Mouse (Mus musculus) CH12.LX (cell line): ENCODE results near the gene Grap2. TPM values are rescaled to one million over a fixed set of nuclear protein-coding genes. Genes with fewer than 3 reads are reported as not detected.

ENCODE experiments used
- DNase-seq: peaks from one replicate; pipeline ENCODE4 v3.0.0-alpha.2; 2013; ENCODE audit errors: extremely low read depth
- H3K27ac ChIP-seq: 2 replicates; pipeline ENCODE4 v1.5.1; 2012; ENCODE audit warnings: low read depth, mild to moderate bottlenecking, control low read depth, moderate library complexity; ENCODE audit not compliant: insufficient read depth
- H3K27me3 ChIP-seq: replicated peaks from 2 replicates; pipeline ENCODE3; 2012; ENCODE audit warnings: inconsistent platforms
- H3K36me3 ChIP-seq, 2 experiments: replicated peaks in 1 of 2; 2 replicates each; pipeline versions ENCODE3 to v1.6.1; 2012; ENCODE audit warnings: inconsistent platforms in 1 of 2, low read length in 1 of 2, mild to moderate bottlenecking in 1 of 2, mixed read lengths in 1 of 2, moderate library complexity in 1 of 2; ENCODE audit not compliant: control insufficient read depth in 1 of 2, insufficient read depth in 1 of 2
- H3K4me1 ChIP-seq, 2 experiments: 2 replicates each; pipeline ENCODE4 v1.6.1; 2012; ENCODE audit warnings: inconsistent platforms in 1 of 2, moderate library complexity in 1 of 2; ENCODE audit not compliant: insufficient read depth in 2 of 2, control insufficient read depth in 1 of 2
- H3K4me2 ChIP-seq: 2 replicates; pipeline ENCODE4 v1.6.1; 2012; ENCODE audit warnings: low read depth, mild to moderate bottlenecking, control low read depth; ENCODE audit not compliant: poor library complexity, insufficient read depth, severe bottlenecking
- H3K4me3 ChIP-seq, 3 experiments: fragments of 150-350 bp in 1 of 3; sonication (generic) in 1 of 3; replicated peaks in 1 of 3; 2 replicates each; pipeline versions ENCODE3 to v1.5.1; 2011 to 2012; ENCODE audit warnings: low read depth in 2 of 3, low read length in 2 of 3, mild to moderate bottlenecking in 2 of 3, moderate library complexity in 2 of 3, control low read depth in 1 of 3, improper control_type of control experiment in 1 of 3, inconsistent platforms in 1 of 3, mixed read lengths in 1 of 3; ENCODE audit not compliant: poor library complexity in 1 of 3
- H3K79me2 ChIP-seq: replicated peaks from 2 replicates; pipeline ENCODE4 v1.6.1; 2012; ENCODE audit warnings: mild to moderate bottlenecking, moderate library complexity; ENCODE audit not compliant: control insufficient read depth, poor library complexity, insufficient read depth, severe bottlenecking; ENCODE audit errors: extremely low read depth
- H3K9ac ChIP-seq: 2 replicates; pipeline ENCODE4 v1.6.1; 2012; ENCODE audit warnings: low read depth, mild to moderate bottlenecking, control low read depth, moderate library complexity; ENCODE audit not compliant: insufficient read depth
- H3K9me3 ChIP-seq: replicated peaks from 2 replicates; pipeline ENCODE3; 2012; ENCODE audit warnings: low read length, inconsistent platforms, mixed read lengths
- BHLHE40 ChIP-seq: IDR thresholded peaks from 2 replicates; pipeline ENCODE4 v1.6.1; 2011; ENCODE audit warnings: mild to moderate bottlenecking, low read depth, low read length, improper control_type of control experiment
- CTCF ChIP-seq, 2 experiments: IDR thresholded peaks in 1 of 2; conservative IDR thresholded peaks in 1 of 2; 2 replicates each; pipeline ENCODE4 v1.5.1; 2011 to 2012; ENCODE audit warnings: low read depth in 2 of 2, low read length in 2 of 2, improper control_type of control experiment in 1 of 2, inconsistent platforms in 1 of 2, mild to moderate bottlenecking in 1 of 2, moderate library complexity in 1 of 2
- E2F4 ChIP-seq: IDR thresholded peaks from 2 replicates; pipeline ENCODE4 v1.6.1; 2011; ENCODE audit warnings: low read depth, low read length, improper control_type of control experiment; ENCODE audit not compliant: insufficient replicate concordance
- ELF1 ChIP-seq: IDR thresholded peaks from 2 replicates; pipeline ENCODE4 v1.6.1; 2014; ENCODE audit warnings: low read depth, mild to moderate bottlenecking, inconsistent platforms, low read length, improper control_type of control experiment
- HCFC1 ChIP-seq: IDR thresholded peaks from 2 replicates; pipeline ENCODE4 v1.6.1; 2012; ENCODE audit warnings: low read depth, mild to moderate bottlenecking, inconsistent platforms, low read length, improper control_type of control experiment
- IRF4 ChIP-seq: IDR thresholded peaks from 2 replicates; pipeline ENCODE4 v1.6.1; 2014; ENCODE audit warnings: low read depth, mild to moderate bottlenecking, inconsistent platforms, low read length, improper control_type of control experiment
- JUND ChIP-seq: conservative IDR thresholded peaks from 2 replicates; pipeline ENCODE4 v1.6.1; 2011; ENCODE audit warnings: low read depth, low read length, improper control_type of control experiment
- MAFK ChIP-seq: IDR thresholded peaks from 2 replicates; pipeline ENCODE4 v1.6.1; 2011; ENCODE audit warnings: low read length, improper control_type of control experiment; ENCODE audit not compliant: insufficient replicate concordance
- MYC ChIP-seq: IDR thresholded peaks from 2 replicates; pipeline ENCODE4 v1.6.1; 2011; ENCODE audit warnings: low read depth, mild to moderate bottlenecking, improper control_type of control experiment, low read length
- NRF1 ChIP-seq: IDR thresholded peaks from 2 replicates; pipeline ENCODE4 v1.6.1; 2014; ENCODE audit warnings: low read depth, mild to moderate bottlenecking, inconsistent platforms, low read length, improper control_type of control experiment, moderate library complexity
- POLR2A ChIP-seq: IDR thresholded peaks from 2 replicates; pipeline ENCODE4 v1.6.1; 2011; ENCODE audit warnings: low read depth, mild to moderate bottlenecking, improper control_type of control experiment, low read length
- POLR2AphosphoS2 ChIP-seq: IDR thresholded peaks from 2 replicates; pipeline ENCODE4 v1.6.1; 2011; ENCODE audit warnings: low read depth, low read length, improper control_type of control experiment
- RCOR1 ChIP-seq: conservative IDR thresholded peaks from 2 replicates; pipeline ENCODE4 v1.6.1; 2012; ENCODE audit warnings: low read depth, mild to moderate bottlenecking, inconsistent platforms, low read length, improper control_type of control experiment
- TBP ChIP-seq: conservative IDR thresholded peaks from 2 replicates; pipeline ENCODE4 v1.6.1; 2011; ENCODE audit warnings: low read depth, low read length, improper control_type of control experiment
- UBTF ChIP-seq: IDR thresholded peaks from 2 replicates; pipeline ENCODE4 v1.6.1; 2012; ENCODE audit warnings: low read depth, mild to moderate bottlenecking, inconsistent platforms, low read length, improper control_type of control experiment, moderate library complexity
- ZC3H11A ChIP-seq: IDR thresholded peaks from 2 replicates; pipeline ENCODE4 v1.6.1; 2012; ENCODE audit warnings: low read depth, mild to moderate bottlenecking, inconsistent platforms, low read length, improper control_type of control experiment
- ZKSCAN1 ChIP-seq: IDR thresholded peaks from 2 replicates; pipeline ENCODE4 v1.6.1; 2012; ENCODE audit warnings: low read depth, inconsistent platforms, low read length, improper control_type of control experiment, borderline replicate concordance
- ZMIZ1 ChIP-seq: IDR thresholded peaks from 2 replicates; pipeline ENCODE4 v1.6.1; 2012; ENCODE audit warnings: low read depth, mild to moderate bottlenecking, inconsistent platforms, low read length, improper control_type of control experiment
- dilution Hi-C: fragments of 300-500 bp; cut with MboI; formaldehyde crosslinking; loops from 2 replicates; pipeline ENCODE4 v1.14.3; 2020; ENCODE audit warnings: low sequenced_read_pairs; ENCODE audit not compliant: extremely low pct_unique_long_range_greater_than_20kb, extremely low pct_ligation_motif_present
- in situ Hi-C: fragments of 300-500 bp; cut with MboI; formaldehyde crosslinking; loops from 3 replicates; pipeline ENCODE4 v1.14.3; 2019; ENCODE audit warnings: low sequenced_read_pairs, low pct_ligation_motif_present, low pct_unique_long_range_greater_than_20kb, mixed read lengths
- polyA plus RNA-seq: library from polyadenylated mRNA; unstranded; fragments of >175 nt; gene quantifications from 2 replicates; pipeline ENCODE4 v1.2.1, GENCODE M21; 2012; ENCODE audit warnings: low read depth; ENCODE audit not compliant: insufficient read length
- total RNA-seq, 2 experiments: library from RNA; depleted of rRNA; stranded (reverse); fragments of 300-350 nt in 1 of 2; fragments of >200 nt in 1 of 2; gene quantifications; 2 replicates each; pipeline ENCODE4 v1.2.3; 2012 to 2014

Grap2 gene
- total and polyA plus RNA-seq, 3 experiments = 1.5 to 6.2 (median 5.0) TPM

DNA sequence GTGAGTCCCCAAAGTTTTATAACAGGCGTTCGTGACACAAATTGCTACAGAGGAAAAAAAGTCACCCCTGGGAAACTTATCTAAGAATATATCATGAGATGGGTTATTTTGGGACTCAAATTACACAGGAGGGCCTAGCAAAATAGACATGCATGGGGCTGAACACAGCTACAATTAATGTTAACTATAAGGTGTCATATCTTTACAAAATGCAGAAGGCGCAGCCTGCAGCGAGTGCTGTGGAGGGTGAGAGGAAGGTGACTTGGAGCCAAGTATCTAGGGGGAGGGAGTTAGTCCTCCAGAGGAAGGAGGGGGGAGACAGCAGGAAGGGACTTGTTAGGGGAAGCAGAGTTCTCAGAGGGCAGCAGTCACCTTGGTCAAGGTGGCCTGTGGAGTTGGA, 92.0 kb downstream of the Grap2 start:
- Histone ChIP-seq H3K4me1 (0 out of 4 replicates have a peak, but pooled peaks cover 0 to 2% of the 10 kb centered on the region in 2 experiments), H3K9ac (no peak overlapping the region), H3K36me3 (no peaks in the 10 kb centered on the region), H3K27ac (no peak overlapping the region), H3K4me3 (no peak overlapping the region), H3K79me2 (no peaks in the 10 kb centered on the region), H3K9me3 (peaks cover 2% of the 10 kb centered on the region), H3K27me3 (peaks cover 4% of the 10 kb centered on the region), H3K4me2 (no peak overlapping the region)
- DNase-seq = no peak
- dilution Hi-C loops (no loop called here), in situ Hi-C loops (no loop called here)
- TF ChIP-seq MAFK (no peak), E2F4 (no peak), UBTF (no peak), ZC3H11A (no peak), ZMIZ1 (no peak), RCOR1 (no peak), JUND (no peak), IRF4 (no peak), CTCF (conservative IDR thresholded peaks at IDR 0.05 in 1 of 2, IDR thresholded peaks at IDR 0.05 in 1 of 2; ENCODE audit: low read depth in 2 of 2, low read length in 2 of 2) (no peak), NRF1 (no peak), POLR2AphosphoS2 (no peak), POLR2A (no peak), MYC (no peak), ELF1 (no peak), HCFC1 (no peak)

DNA sequence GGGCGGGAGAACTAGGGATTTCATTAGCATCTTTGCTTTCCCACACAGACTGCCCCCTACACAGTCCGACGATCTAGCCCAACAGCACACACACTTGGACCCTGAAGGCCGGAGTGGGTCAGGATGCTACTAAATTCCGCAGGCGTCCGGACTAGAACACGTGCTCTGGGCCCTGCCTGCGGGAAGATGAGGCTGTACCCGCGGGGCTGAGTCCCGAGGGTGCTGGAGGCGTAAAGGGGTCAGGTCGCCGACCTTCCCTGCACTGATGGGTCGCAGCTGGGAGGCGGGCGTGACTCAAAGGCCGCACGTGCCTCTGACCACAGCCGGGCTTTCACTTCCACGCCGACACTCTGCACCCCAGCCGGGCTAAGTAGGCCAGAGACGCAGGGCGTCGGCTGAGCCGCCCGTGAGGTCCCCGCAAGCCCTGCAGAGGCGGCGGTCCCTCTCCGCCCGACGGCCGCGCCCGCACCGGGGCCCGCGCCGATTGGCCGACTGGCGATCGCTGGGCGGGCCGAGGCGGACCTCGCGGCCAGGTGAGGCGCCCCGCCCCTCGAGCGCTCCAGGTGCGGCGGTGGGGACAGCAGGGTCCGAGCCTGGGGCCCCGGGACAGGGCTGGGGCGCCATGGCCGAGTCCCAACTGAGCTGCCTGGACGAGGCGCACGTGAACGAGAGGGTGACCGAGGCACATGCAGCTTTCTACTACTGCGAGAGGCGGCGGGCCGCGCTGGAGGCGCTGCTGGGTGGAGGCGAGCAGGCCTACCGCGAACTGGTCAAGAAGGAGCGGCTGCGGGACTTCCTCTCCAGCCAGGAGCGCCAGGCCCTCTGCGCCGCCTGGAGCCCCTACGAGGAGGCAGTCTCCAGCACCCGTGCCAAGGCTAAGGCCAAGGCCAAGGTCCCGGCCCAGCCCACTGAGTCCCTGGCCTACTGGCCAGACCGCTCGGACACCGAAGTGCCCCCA, 99.2 kb downstream of the Grap2 start, which contains the start of gene Fam83f:
Fam83f (plus strand) TSS at position 553 of the 958 bp plus-strand sequence.
- peaks cover 5 to 26% of the 10 kb centered on the region in 2 experiments for H3K4me1 ChIP-seq
- dilution Hi-C loops = no loop called here
- peaks cover 10% of the 10 kb centered on the region for H3K9me3 ChIP-seq
- H3K27me3 ChIP-seq = no peaks in the 10 kb centered on the region
- no peak within 1 kb of the TSS for H3K4me2 ChIP-seq
- no peak within 1 kb of the TSS for H3K4me3 ChIP-seq
- H3K9ac ChIP-seq = no peak within 1 kb of the TSS
- TF ChIP-seq POLR2AphosphoS2 = no peak
- TF ChIP-seq TBP = no peak
- peak; percentile 40; the same call in 1 of the 2 replicates for TF ChIP-seq BHLHE40
- no peak for TF ChIP-seq ZKSCAN1
- in situ Hi-C loops = no loop called here
- H3K27ac ChIP-seq = no peak within 1 kb of the TSS
- no peaks in the 10 kb centered on the region for H3K36me3 ChIP-seq
- DNase-seq = no peak
- no peaks in the 10 kb centered on the region for H3K79me2 ChIP-seq
